Mouse (Mus musculus) hindbrain, postnatal 0 days (tissue): Measurements from ENCODE around the gene Sae1. TPM values are rescaled to one million over a fixed set of nuclear protein-coding genes. Genes with fewer than 3 reads are reported as not detected.

ENCODE experiments used
- ATAC-seq: fragments of 200-750 bp; cut with Nextera tagmentation; 2 replicates; pipeline ENCODE4 v1.8.0; 2017; ENCODE audit warnings: mild to moderate bottlenecking, moderate TSS enrichment, moderate library complexity
- DNase-seq: peaks from one replicate; pipeline ENCODE4 v3.0.0-alpha.2; 2015; ENCODE audit warnings: low spot score
- H3K27ac ChIP-seq: fragments of 300-500 bp; sonication (generic); 2 replicates; pipeline ENCODE4 v1.5.1; 2014; ENCODE audit warnings: mild to moderate bottlenecking
- H3K27me3 ChIP-seq: fragments of 300-500 bp; sonication (generic); 2 replicates; pipeline ENCODE4 v1.6.1; 2014; ENCODE audit warnings: low read length, mixed read lengths; ENCODE audit not compliant: insufficient read depth
- H3K36me3 ChIP-seq: fragments of 300-500 bp; sonication (generic); 2 replicates; pipeline ENCODE4 v1.6.1; 2014; ENCODE audit warnings: low read length, mixed read lengths; ENCODE audit not compliant: insufficient read depth
- H3K4me1 ChIP-seq: fragments of 300-500 bp; sonication (generic); 2 replicates; pipeline ENCODE4 v1.6.1; 2014; ENCODE audit warnings: antibody characterized with exemption, low read length, mixed read lengths; ENCODE audit not compliant: insufficient read depth
- H3K4me2 ChIP-seq: fragments of 300-500 bp; sonication (generic); 2 replicates; pipeline ENCODE4 v1.6.1; 2014; ENCODE audit warnings: low read depth, mild to moderate bottlenecking, low read length, moderate library complexity, mixed read lengths
- H3K4me3 ChIP-seq: fragments of 300-500 bp; sonication (generic); 2 replicates; pipeline ENCODE4 v1.5.1; 2014; ENCODE audit warnings: low read length
- H3K9ac ChIP-seq: fragments of 300-500 bp; sonication (generic); replicated peaks from 2 replicates; pipeline ENCODE4 v1.6.1; 2014; ENCODE audit warnings: mild to moderate bottlenecking, low read length, moderate library complexity, mixed read lengths
- H3K9me3 ChIP-seq: fragments of 300-500 bp; sonication (generic); 2 replicates; pipeline ENCODE4 v1.6.1; 2016; ENCODE audit warnings: low read length, mixed read lengths
- CTCF ChIP-seq: IDR thresholded peaks from 2 replicates; pipeline ENCODE4 v1.5.1; 2016; ENCODE audit warnings: antibody characterized with exemption, control low read depth, low read depth
- WGBS: fragments of 180-500 bp; shearing (Covaris S2); extraction: QIAGEN DNeasy Blood & Tissue Kit; methylation state at CpG from one replicate; pipeline ENCODE4 v1.1.7; 2014; 5-methylcytosine and 5-hydroxymethylcytosine counted together
- polyA plus RNA-seq: library from polyadenylated mRNA; unstranded; fragments of >200 nt; fragmentation: Nextera tagmentation; extraction: Ambion mirVana; gene quantifications from 2 replicates; pipeline ENCODE4 v1.2.1, GENCODE M21; 2015
- total RNA-seq: library from RNA; depleted of rRNA; stranded (reverse); fragments of >200 nt; gene quantifications from 2 replicates; pipeline ENCODE4 v1.2.3, GENCODE M21; 2014

Sae1 gene
- total and polyA plus RNA-seq, 2 experiments from 2014 or later, result 88.6 to 215 TPM

GRCm38 (mm10) chr7:16315222-16315759, 72.3 kb downstream of the Sae1 start:
- no peak overlapping the region for H3K4me3 ChIP-seq

GRCm38 (mm10) chr7:16314221-16314775, 73.3 kb downstream of the Sae1 start:
- no peak for DNase-seq
- no peak for ATAC-seq
- Histone ChIP-seq H3K9me3 (no peaks in the 10 kb centered on the region), H3K9ac (peak overlapping the region; percentile 77), H3K27ac (peak overlapping the region; percentile 92), H3K4me2 (peak overlapping the region; percentile 92), H3K4me3 (peak overlapping the region; percentile 60), H3K36me3 (no peaks in the 10 kb centered on the region), H3K4me1 (peaks cover 13% of the 10 kb centered on the region), H3K27me3 (no peaks in the 10 kb centered on the region)
- WGBS, result 12% methylated on average over 12 of the region's 13 CpGs
- TF ChIP-seq CTCF, result no peak

More at GRCm38 (mm10) chr7:16315222-16315759, 72.3 kb downstream of the Sae1 start:
- Histone ChIP-seq H3K27me3 (no peaks in the 10 kb centered on the region), H3K36me3 (no peaks in the 10 kb centered on the region), H3K9ac (no peak overlapping the region), H3K4me2 (no peak overlapping the region), H3K27ac (no peak overlapping the region), H3K4me1 (peaks cover 13% of the 10 kb centered on the region), H3K9me3 (no peaks in the 10 kb centered on the region)
- WGBS, result 69% methylated on average over 4 of the region's 4 CpGs
- DNase-seq, result no peak
- no peak for ATAC-seq
- no peak for TF ChIP-seq CTCF

GRCm38 (mm10) chr7:16313481-16314220, 74.0 kb downstream of the Sae1 start:
- no peaks in the 10 kb centered on the region for H3K27me3 ChIP-seq
- H3K4me2 ChIP-seq, result peak overlapping the region; percentile 92
- peak overlapping the region; percentile 60 for H3K4me3 ChIP-seq
- peak overlapping the region; percentile 92 for H3K27ac ChIP-seq
- ATAC-seq, result peak; percentile 67
- H3K9ac ChIP-seq, result peak overlapping the region; percentile 77
- peaks cover 13% of the 10 kb centered on the region for H3K4me1 ChIP-seq
- H3K9me3 ChIP-seq, result no peaks in the 10 kb centered on the region
- WGBS, result 2% methylated on average over 47 of the region's 66 CpGs
- TF ChIP-seq CTCF, result no peak
- H3K36me3 ChIP-seq, result no peaks in the 10 kb centered on the region
- DNase-seq, result peak; percentile 86

- H3K4me3 ChIP-seq, result peak overlapping the region; percentile 60
- DNase-seq (peak; percentile 56), ATAC-seq (no peak)
- no peaks in the 10 kb centered on the region for H3K9me3 ChIP-seq
- H3K27ac ChIP-seq, result peak overlapping the region; percentile 92; the same call in 1 of the 2 replicates
- peaks cover 13% of the 10 kb centered on the region for H3K4me1 ChIP-seq
- WGBS, result under 1% methylated on average over 11 of the region's 12 CpGs
- H3K9ac ChIP-seq, result peak overlapping the region; percentile 77
- H3K27me3 ChIP-seq, result no peaks in the 10 kb centered on the region
- H3K36me3 ChIP-seq, result no peaks in the 10 kb centered on the region
- peak overlapping the region; percentile 92 for H3K4me2 ChIP-seq
- TF ChIP-seq CTCF, result no peak
These were observed 74.8 kb downstream of the Sae1 start for GRCm38 (mm10) chr7:16312672-16313311.

GRCm38 (mm10) chr7:16312011-16312671, 75.5 kb downstream of the Sae1 start:
- ATAC-seq (no peak), DNase-seq (peak; percentile 23)
- Histone ChIP-seq H3K36me3 (no peaks in the 10 kb centered on the region), H3K4me3 (peak overlapping the region; percentile 60), H3K4me1 (peaks cover 13% of the 10 kb centered on the region), H3K4me2 (peak overlapping the region; percentile 92), H3K27ac (peak overlapping the region; percentile 92), H3K27me3 (no peaks in the 10 kb centered on the region), H3K9me3 (no peaks in the 10 kb centered on the region), H3K9ac (peak overlapping the region; percentile 62)
- WGBS, result 2% methylated on average over 34 of the region's 49 CpGs
- no peak for TF ChIP-seq CTCF

- Histone ChIP-seq H3K27me3 (no peaks in the 10 kb centered on the region), H3K36me3 (no peaks in the 10 kb centered on the region), H3K4me2 (peak overlapping the region; percentile 92), H3K9ac (peak overlapping the region; percentile 62), H3K4me1 (peaks cover 13% of the 10 kb centered on the region), H3K4me3 (peak overlapping the region; percentile 60), H3K9me3 (no peaks in the 10 kb centered on the region), H3K27ac (peak overlapping the region; percentile 92)
- peak; percentile 43 for DNase-seq
- no peak; the same call in 1 of the 2 replicates for ATAC-seq
- TF ChIP-seq CTCF, result no peak
- under 1% methylated on average over 14 of the region's 14 CpGs for WGBS
These were observed 76.1 kb downstream of the Sae1 start for GRCm38 (mm10) chr7:16311453-16312004.
